Mouse (Mus musculus): Measurements from ENCODE around the gene Rnd2. TPM values are rescaled to one million over a fixed set of nuclear protein-coding genes. Genes with fewer than 3 reads are reported as not detected.
"Not testable (repeated sequence)": the region's sequence is repeated elsewhere in the genome, so short reads cannot be mapped to it uniquely, and the experiment has no call there.

Gene Rnd2
- total RNA-seq, 2 experiments from 2014 or later: 166 to 176 TPM

GRCm38 (mm10) chr11:101446319-101446718 lies 18.5 kb upstream of the Rnd2 start:
- no peak for DNase-seq (ENCODE audit: low spot score in 2 of 2)

- DNase-seq (ENCODE audit: low spot score in 2 of 2): not testable (repeated sequence)
Observed at GRCm38 (mm10) chr11:101446860-101447259, 17.9 kb upstream of the Rnd2 start.

- no peak for DNase-seq (ENCODE audit: low spot score in 2 of 2)
Observed at GRCm38 (mm10) chr11:101447786-101448185, 17.0 kb upstream of the Rnd2 start.

GRCm38 (mm10) chr11:101448274-101448746 lies 16.5 kb upstream of the Rnd2 start, which contains the start of gene Ifi35:
Gene Ifi35 (plus strand): TSS chr11:101448407.
- DNase-seq (ENCODE audit: low spot score in 2 of 2): no peak

- no peak for DNase-seq (ENCODE audit: low spot score in 2 of 2)
Observed at GRCm38 (mm10) chr11:101448899-101449298, 15.9 kb upstream of the Rnd2 start.

GRCm38 (mm10) chr11:101449596-101449995 lies 15.2 kb upstream of the Rnd2 start:
- DNase-seq (ENCODE audit: low spot score in 2 of 2): not testable (repeated sequence)

- no peak for DNase-seq (ENCODE audit: low spot score in 2 of 2)
Observed at GRCm38 (mm10) chr11:101450394-101450793, 14.4 kb upstream of the Rnd2 start.

- DNase-seq (ENCODE audit: low spot score in 2 of 2): no peak
Observed at GRCm38 (mm10) chr11:101451536-101451935, 13.3 kb upstream of the Rnd2 start.

GRCm38 (mm10) chr11:101452093-101452774 lies 12.6 kb upstream of the Rnd2 start:
- no peak for DNase-seq (ENCODE audit: low spot score in 2 of 2)

GRCm38 (mm10) chr11:101454702-101455101 lies 10.1 kb upstream of the Rnd2 start:
- DNase-seq (ENCODE audit: low spot score in 2 of 2): no peak

GRCm38 (mm10) chr11:101455627-101456026 lies 9.2 kb upstream of the Rnd2 start:
- no peak for DNase-seq (ENCODE audit: low spot score in 2 of 2)

- DNase-seq (ENCODE audit: low spot score in 2 of 2): no peak
Observed at GRCm38 (mm10) chr11:101457631-101458030, 7.2 kb upstream of the Rnd2 start.

GRCm38 (mm10) chr11:101458217-101458616 lies 6.6 kb upstream of the Rnd2 start:
- DNase-seq (ENCODE audit: low spot score in 2 of 2): no peak

GRCm38 (mm10) chr11:101459716-101460115 lies 5.1 kb upstream of the Rnd2 start:
- no peak for DNase-seq (ENCODE audit: low spot score in 2 of 2)

GRCm38 (mm10) chr11:101460321-101460720 lies 4.5 kb upstream of the Rnd2 start:
- no peak for DNase-seq (ENCODE audit: low spot score in 2 of 2)

- DNase-seq (ENCODE audit: low spot score in 2 of 2): no peak
Observed at GRCm38 (mm10) chr11:101462141-101462540, 2.7 kb upstream of the Rnd2 start.

- no peak for DNase-seq (ENCODE audit: low spot score in 2 of 2)
Observed at GRCm38 (mm10) chr11:101462583-101463440, 2.0 kb upstream of the Rnd2 start.

GRCm38 (mm10) chr11:101465101-101465868 lies 486 bp downstream of the Rnd2 start:
- DNase-seq (ENCODE audit: low spot score in 2 of 2): peak; percentile 51 to 62

GRCm38 (mm10) chr11:101465869-101466551 lies 1.2 kb downstream of the Rnd2 start, which contains the start of gene Vat1:
Gene Vat1 (minus strand): TSS chr11:101466230.
- peak; percentile 52 to 70 for DNase-seq (ENCODE audit: low spot score in 2 of 2)

- DNase-seq (ENCODE audit: low spot score in 2 of 2): not testable (repeated sequence)
Observed at GRCm38 (mm10) chr11:101466552-101466950, 1.8 kb downstream of the Rnd2 start.

All from layer of hippocampus, postnatal 10 days (tissue).